Mouse (Mus musculus) hindbrain, postnatal 0 days (tissue): ENCODE measurements at regions not wholly inside any gene's neighbourhood (a gene's known extent, or its start where the extent isn't known, plus 50 kb on each side); places are given as distances from the start of the nearest gene placed in this dataset.
A peak's percentile ranks its signal among the peaks of the same experiment; 100 is the strongest.

Experiments
- ATAC-seq: fragments of 200-750 bp; cut with Nextera tagmentation; 2 replicates; pipeline ENCODE4 v1.8.0; 2017; ENCODE audit warnings: mild to moderate bottlenecking, moderate TSS enrichment, moderate library complexity
- DNase-seq: peaks from one replicate; pipeline ENCODE4 v3.0.0-alpha.2; 2015; ENCODE audit warnings: low spot score
- H3K27ac ChIP-seq: fragments of 300-500 bp; sonication (generic); 2 replicates; pipeline ENCODE4 v1.5.1; 2014; ENCODE audit warnings: mild to moderate bottlenecking
- H3K27me3 ChIP-seq: fragments of 300-500 bp; sonication (generic); 2 replicates; pipeline ENCODE4 v1.6.1; 2014; ENCODE audit warnings: low read length, mixed read lengths; ENCODE audit not compliant: insufficient read depth
- H3K36me3 ChIP-seq: fragments of 300-500 bp; sonication (generic); 2 replicates; pipeline ENCODE4 v1.6.1; 2014; ENCODE audit warnings: low read length, mixed read lengths; ENCODE audit not compliant: insufficient read depth
- H3K4me1 ChIP-seq: fragments of 300-500 bp; sonication (generic); 2 replicates; pipeline ENCODE4 v1.6.1; 2014; ENCODE audit warnings: antibody characterized with exemption, low read length, mixed read lengths; ENCODE audit not compliant: insufficient read depth
- H3K4me2 ChIP-seq: fragments of 300-500 bp; sonication (generic); 2 replicates; pipeline ENCODE4 v1.6.1; 2014; ENCODE audit warnings: low read depth, mild to moderate bottlenecking, low read length, moderate library complexity, mixed read lengths
- H3K4me3 ChIP-seq: fragments of 300-500 bp; sonication (generic); 2 replicates; pipeline ENCODE4 v1.5.1; 2014; ENCODE audit warnings: low read length
- H3K9ac ChIP-seq: fragments of 300-500 bp; sonication (generic); replicated peaks from 2 replicates; pipeline ENCODE4 v1.6.1; 2014; ENCODE audit warnings: mild to moderate bottlenecking, low read length, moderate library complexity, mixed read lengths
- H3K9me3 ChIP-seq: fragments of 300-500 bp; sonication (generic); 2 replicates; pipeline ENCODE4 v1.6.1; 2016; ENCODE audit warnings: low read length, mixed read lengths
- CTCF ChIP-seq: IDR thresholded peaks from 2 replicates; pipeline ENCODE4 v1.5.1; 2016; ENCODE audit warnings: antibody characterized with exemption, control low read depth, low read depth
- WGBS: fragments of 180-500 bp; shearing (Covaris S2); extraction: QIAGEN DNeasy Blood & Tissue Kit; methylation state at CpG from one replicate; pipeline ENCODE4 v1.1.7; 2014; 5-methylcytosine and 5-hydroxymethylcytosine counted together

DNA sequence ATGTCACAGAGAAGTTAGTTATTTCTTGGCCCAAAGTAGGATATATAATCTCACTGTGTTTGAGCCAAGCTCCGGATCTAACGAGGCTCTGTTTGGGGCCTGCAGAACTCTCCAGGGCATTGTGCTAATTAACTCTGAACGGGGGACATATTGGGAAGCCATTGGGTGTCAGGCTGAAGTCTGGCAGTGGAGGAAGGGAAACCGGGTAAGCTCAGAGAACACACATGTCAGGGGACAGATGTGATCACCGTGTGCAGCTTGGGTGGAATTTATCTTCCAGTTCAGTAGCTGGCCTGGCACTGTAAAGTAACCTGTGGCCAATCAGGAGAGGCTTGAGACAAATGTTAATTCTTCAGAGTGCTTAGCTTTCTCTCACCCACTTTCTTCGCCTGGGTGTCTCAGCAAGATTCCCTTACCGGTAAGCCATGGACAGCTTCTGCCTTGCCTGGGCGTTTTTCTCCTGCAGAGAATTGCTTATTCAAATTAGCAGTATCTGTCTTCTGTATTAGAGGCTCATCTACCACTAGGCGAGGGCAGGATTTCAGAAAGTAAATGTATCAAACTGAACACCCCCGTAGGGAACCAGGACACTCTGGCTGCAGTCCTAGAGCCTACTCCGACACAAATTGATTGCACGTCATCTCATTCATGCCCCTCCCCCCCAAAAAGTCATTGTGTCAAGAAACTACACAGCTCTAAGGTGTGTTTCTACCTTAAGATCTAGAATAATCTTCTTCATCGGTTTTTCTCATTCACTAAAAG, 126.7 kb upstream of the App start:
- ATAC-seq = peak; percentile 95
- no peak for TF ChIP-seq CTCF
- H3K27me3 ChIP-seq = no peaks in the 10 kb centered on the region
- H3K9me3 ChIP-seq = no peaks in the 10 kb centered on the region
- no peak overlapping the region for H3K4me2 ChIP-seq
- H3K36me3 ChIP-seq = no peaks in the 10 kb centered on the region
- no peak overlapping the region for H3K9ac ChIP-seq
- DNase-seq = peak; percentile 68
- no peak overlapping the region for H3K4me3 ChIP-seq
- no peaks in the 10 kb centered on the region for H3K4me1 ChIP-seq
- no peak overlapping the region for H3K27ac ChIP-seq
- 42% methylated on average over 13 of the region's 13 CpGs for WGBS

DNA sequence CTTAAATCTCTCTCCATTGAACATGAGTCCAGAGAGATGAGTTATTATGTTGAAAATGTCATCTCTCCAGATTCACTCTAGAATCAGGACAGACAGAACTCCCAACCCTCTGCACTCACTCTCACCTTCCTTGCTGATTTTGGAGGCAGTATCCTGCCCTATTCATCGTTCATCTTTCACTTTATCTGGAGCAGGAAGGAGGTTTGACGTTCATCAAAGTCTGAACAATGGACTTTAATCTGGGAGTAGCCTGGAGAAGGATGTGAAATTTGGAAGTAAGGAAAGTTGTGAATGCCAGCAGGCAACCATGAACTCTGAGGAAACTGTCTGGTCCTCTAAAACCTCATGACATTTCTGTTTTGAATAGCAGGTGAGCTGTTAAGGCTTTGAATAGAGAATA, 125.0 kb upstream of the App start:
- no peaks in the 10 kb centered on the region for H3K27me3 ChIP-seq
- H3K4me1 ChIP-seq = no peaks in the 10 kb centered on the region
- H3K9ac ChIP-seq = no peak overlapping the region
- no peaks in the 10 kb centered on the region for H3K9me3 ChIP-seq
- no peak overlapping the region for H3K4me3 ChIP-seq
- DNase-seq (no peak), ATAC-seq (no peak)
- WGBS = 56% methylated on average over 2 of the region's 2 CpGs
- no peaks in the 10 kb centered on the region for H3K36me3 ChIP-seq
- H3K4me2 ChIP-seq = no peak overlapping the region
- no peak for TF ChIP-seq CTCF
- H3K27ac ChIP-seq = no peak overlapping the region

DNA sequence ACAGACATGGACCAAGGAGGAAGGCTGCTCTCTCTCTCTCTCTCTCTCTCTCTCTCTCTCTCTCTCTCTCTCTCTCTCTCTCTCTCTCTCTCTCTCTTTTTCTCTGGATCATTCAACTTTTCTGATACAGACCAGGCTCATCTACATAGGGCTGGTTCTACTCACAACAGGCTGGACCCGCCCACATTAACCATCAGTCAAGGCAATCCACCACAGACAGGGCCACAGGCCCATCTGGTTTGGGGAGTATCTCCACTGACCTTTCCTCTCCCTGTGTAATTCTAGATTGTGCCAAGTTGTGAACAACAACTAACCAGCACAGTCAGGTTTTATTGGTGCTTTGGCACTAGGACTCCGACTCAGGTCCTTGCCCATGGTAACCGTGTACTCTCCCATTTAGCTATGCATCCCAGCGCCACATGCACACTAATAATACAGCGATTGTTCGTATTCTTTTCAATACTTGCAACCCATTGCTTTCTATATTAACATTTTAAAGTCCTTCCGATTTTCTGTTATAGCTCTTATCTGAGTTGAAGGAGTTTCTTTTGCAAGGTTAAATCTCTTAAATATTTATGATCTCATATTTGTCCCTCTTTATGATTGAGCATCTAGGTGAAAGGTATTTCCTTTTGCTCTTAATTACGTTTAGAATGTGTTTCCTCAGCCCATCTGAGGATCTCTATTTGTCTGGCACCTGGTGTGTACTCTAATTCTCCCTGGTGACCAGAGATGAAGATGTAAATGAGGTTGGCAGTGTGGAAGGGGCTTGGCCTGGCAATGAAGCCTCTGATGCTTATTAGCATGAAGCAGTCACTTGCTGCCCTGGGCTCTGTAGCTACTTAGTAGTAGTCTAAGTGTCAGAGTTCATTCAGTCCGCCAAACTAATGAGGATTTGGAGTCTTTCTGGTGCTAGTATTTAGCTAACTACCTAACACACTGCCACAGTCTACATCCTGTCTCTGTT, 117.7 kb upstream of the App start:
- ATAC-seq (peak; percentile 67), DNase-seq (peak; percentile 64)
- 73% methylated on average over 9 of the region's 9 CpGs for WGBS

DNA sequence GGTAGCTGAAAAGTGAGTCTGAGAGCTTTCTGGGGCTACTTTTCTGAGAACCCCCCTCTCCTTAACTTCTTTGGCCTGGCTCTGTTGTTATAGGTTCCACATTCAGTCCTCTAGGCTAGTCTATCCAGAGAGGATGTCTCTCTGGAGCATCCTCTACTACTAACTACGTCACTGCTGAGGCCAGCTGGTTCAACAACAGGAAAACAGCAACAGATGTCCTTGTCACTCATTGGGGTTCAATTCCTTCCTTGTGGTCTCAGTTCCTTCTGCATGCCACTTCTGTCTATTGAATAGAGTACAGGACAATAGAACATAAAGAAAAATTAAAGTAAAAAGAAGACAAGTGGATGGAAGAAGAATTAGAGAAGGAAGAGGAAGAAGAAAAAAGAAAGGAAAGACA, 104.3 kb upstream of the App start:
- no peaks in the 10 kb centered on the region for H3K36me3 ChIP-seq
- WGBS = 61% methylated on average over 1 of the region's 1 CpGs
- no peak overlapping the region for H3K9ac ChIP-seq
- no peak overlapping the region for H3K4me2 ChIP-seq
- no peaks in the 10 kb centered on the region for H3K27me3 ChIP-seq
- no peak overlapping the region for H3K27ac ChIP-seq
- no peak for ATAC-seq
- H3K4me3 ChIP-seq = no peak overlapping the region
- H3K4me1 ChIP-seq = no peaks in the 10 kb centered on the region
- DNase-seq = no peak
- TF ChIP-seq CTCF = no peak
- H3K9me3 ChIP-seq = no peaks in the 10 kb centered on the region

More for the DNA sequence above, 117.7 kb upstream of the App start:
- no peak for TF ChIP-seq CTCF
- H3K4me2 ChIP-seq = no peak overlapping the region
- H3K4me3 ChIP-seq = no peak overlapping the region
- no peaks in the 10 kb centered on the region for H3K27me3 ChIP-seq
- no peaks in the 10 kb centered on the region for H3K4me1 ChIP-seq
- H3K9me3 ChIP-seq = no peaks in the 10 kb centered on the region
- no peak overlapping the region for H3K27ac ChIP-seq
- no peak overlapping the region for H3K9ac ChIP-seq
- H3K36me3 ChIP-seq = no peaks in the 10 kb centered on the region

DNA sequence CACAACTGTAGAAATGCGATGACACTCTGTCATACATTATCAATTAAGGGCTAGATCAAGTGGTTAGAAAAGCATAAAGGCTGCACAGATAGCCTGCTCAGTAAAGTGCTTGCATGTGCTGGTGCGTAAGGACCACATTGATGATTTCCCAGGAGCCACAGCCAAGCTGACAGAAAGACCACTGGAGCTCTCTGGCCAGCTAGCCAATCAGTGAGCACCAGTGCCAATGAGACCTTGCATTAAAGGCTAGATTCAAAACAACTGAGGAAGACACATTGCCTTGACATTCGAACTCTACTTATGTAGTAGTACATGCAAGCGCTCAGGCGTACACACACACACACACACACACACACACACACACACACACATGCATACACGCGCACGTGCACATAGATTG, 96.1 kb upstream of the App start:
- H3K4me3 ChIP-seq = no peak overlapping the region
- no peaks in the 10 kb centered on the region for H3K27me3 ChIP-seq
- WGBS = 84% methylated on average over 8 of the region's 8 CpGs
- TF ChIP-seq CTCF = no peak
- H3K4me2 ChIP-seq = no peak overlapping the region
- peaks cover 4% of the 10 kb centered on the region; the same call in 1 of the 2 replicates for H3K9me3 ChIP-seq
- no peak overlapping the region for H3K9ac ChIP-seq
- DNase-seq = no peak
- H3K27ac ChIP-seq = no peak overlapping the region
- no peaks in the 10 kb centered on the region for H3K36me3 ChIP-seq
- H3K4me1 ChIP-seq = 0 out of 2 replicates have a peak, but pooled peaks cover 3% of the 10 kb centered on the region
- ATAC-seq = no peak

DNA sequence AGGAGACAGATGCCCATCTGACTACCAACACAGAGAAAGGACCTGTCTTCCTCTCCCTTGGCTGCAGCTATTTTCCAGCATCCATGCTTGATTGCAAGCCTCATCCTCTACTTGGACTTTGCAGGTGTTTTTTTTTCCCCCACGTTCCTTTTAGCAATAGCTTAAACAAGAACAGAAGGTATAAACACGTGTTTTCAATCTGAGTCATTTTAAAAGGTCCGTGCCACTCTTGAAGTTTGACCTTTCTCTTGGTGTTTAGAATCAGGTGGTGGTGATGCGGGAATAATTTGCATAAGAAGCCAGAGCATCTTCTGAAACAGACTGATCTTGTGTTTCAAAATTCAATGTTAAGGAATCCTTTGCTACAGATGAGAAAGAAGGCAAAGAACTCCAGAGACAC, 86.3 kb upstream of the App start:
- 74% methylated on average over 4 of the region's 4 CpGs for WGBS
- ATAC-seq (no peak), DNase-seq (no peak)
- Histone ChIP-seq H3K4me1 (no peaks in the 10 kb centered on the region), H3K4me3 (no peak overlapping the region), H3K27me3 (no peaks in the 10 kb centered on the region), H3K9me3 (no peaks in the 10 kb centered on the region), H3K4me2 (no peak overlapping the region), H3K27ac (no peak overlapping the region), H3K9ac (no peak overlapping the region), H3K36me3 (no peaks in the 10 kb centered on the region)
- TF ChIP-seq CTCF = no peak
